12 mouse cellular contexts compared by ENCODE assay signal in the genomic region with DNA sequence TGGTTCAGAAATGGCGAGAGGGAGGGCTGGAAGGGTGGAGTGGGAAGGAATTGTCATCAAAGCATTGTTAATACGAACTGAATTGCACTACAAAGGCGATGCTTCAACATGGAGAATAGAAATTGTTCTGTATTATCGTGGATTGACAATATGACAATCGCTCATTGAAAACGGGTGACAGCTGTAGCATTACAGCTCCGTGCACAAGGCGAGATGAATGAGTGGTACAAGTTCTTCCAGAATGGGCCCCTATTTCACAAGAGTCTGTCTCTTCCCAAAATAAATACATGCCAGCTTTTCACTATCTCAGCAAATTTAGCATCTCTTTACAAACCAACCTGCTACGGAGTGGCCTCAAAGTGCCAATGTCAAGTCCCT.
"Had no signal": no experiment of that assay in that cellular context is flagged by ENCODE, and none has a peak within 500 bp of the region (broad histone marks: within the 10 kb centered on the region; RNA-seq: fewer than 3 reads in every experiment).

No protein-coding gene starts in this region.

- H3K4me3 ChIP-seq: left cerebral cortex, adult 2 months; limb, embryonic 15.5 days; liver, embryonic 12.5 days; lung, embryonic 15.5 days; midbrain, embryonic 13.5 days; neural tube, embryonic 13.5 days had no signal

- H3K9me3 ChIP-seq: limb, embryonic 15.5 days; liver, embryonic 12.5 days; lung, embryonic 15.5 days; midbrain, embryonic 13.5 days; neural tube, embryonic 13.5 days had no signal

- ATAC-seq: liver, embryonic 12.5 days; midbrain, embryonic 13.5 days had no signal

- H3K27ac ChIP-seq: left cerebral cortex, adult 2 months; limb, embryonic 15.5 days; liver, embryonic 12.5 days; lung, embryonic 15.5 days; midbrain, embryonic 13.5 days; neural tube, embryonic 13.5 days; stomach, postnatal 0 days had no signal

- H3K9ac ChIP-seq: limb, embryonic 15.5 days; liver, embryonic 12.5 days; lung, embryonic 15.5 days; midbrain, embryonic 13.5 days; neural tube, embryonic 13.5 days had no signal

- H3K27me3 ChIP-seq: limb, embryonic 15.5 days; lung, embryonic 15.5 days; midbrain, embryonic 13.5 days; neural tube, embryonic 13.5 days had no signal

- H3K4me2 ChIP-seq: limb, embryonic 15.5 days; liver, embryonic 12.5 days; lung, embryonic 15.5 days; midbrain, embryonic 13.5 days; neural tube, embryonic 13.5 days had no signal

- H3K36me3 ChIP-seq: limb, embryonic 15.5 days; liver, embryonic 12.5 days; lung, embryonic 15.5 days; midbrain, embryonic 13.5 days; neural tube, embryonic 13.5 days had no signal

- DNase-seq: kidney, adult 18-20 months; kidney, postnatal 10 days; kidney, postnatal 4 days; right cerebral cortex, postnatal 14 days; thymus, postnatal 4 days had no signal
